Mouse (Mus musculus) bone marrow macrophage, adult 2 months (primary cell): ENCODE data around the gene Hif3a. TPM values are rescaled to one million over a fixed set of nuclear protein-coding genes. Genes with fewer than 3 reads are reported as not detected.

Experiments used
- H3K27ac ChIP-seq: 2 replicates; pipeline ENCODE4 v1.5.1; 2012; ENCODE audit warnings: low read depth, low read length; ENCODE audit not compliant: insufficient read depth
- H3K4me1 ChIP-seq: 2 replicates; pipeline ENCODE4 v1.6.1; 2012; ENCODE audit warnings: low read length; ENCODE audit not compliant: control insufficient read depth, insufficient read depth
- H3K4me3 ChIP-seq: 2 replicates; pipeline ENCODE4 v1.5.1; 2012; ENCODE audit warnings: mild to moderate bottlenecking, low read length, moderate library complexity; ENCODE audit not compliant: insufficient read depth
- CTCF ChIP-seq: IDR thresholded peaks from 2 replicates; pipeline ENCODE4 v1.5.1; 2012; ENCODE audit warnings: low read depth, mild to moderate bottlenecking, low read length, moderate library complexity
- POLR2A ChIP-seq: IDR thresholded peaks from 2 replicates; pipeline ENCODE4 v1.6.1; 2012; ENCODE audit warnings: mild to moderate bottlenecking, low read depth, low read length, borderline replicate concordance
- polyA plus RNA-seq: library from polyadenylated mRNA; stranded (reverse); fragments of >200 nt; gene quantifications from 2 replicates; pipeline ENCODE4 v1.2.4, GENCODE M21; 2012; ENCODE audit not compliant: missing spikeins, insufficient read depth, insufficient read length

Gene Hif3a
- polyA plus RNA-seq, 1 experiment = not detected

DNA sequence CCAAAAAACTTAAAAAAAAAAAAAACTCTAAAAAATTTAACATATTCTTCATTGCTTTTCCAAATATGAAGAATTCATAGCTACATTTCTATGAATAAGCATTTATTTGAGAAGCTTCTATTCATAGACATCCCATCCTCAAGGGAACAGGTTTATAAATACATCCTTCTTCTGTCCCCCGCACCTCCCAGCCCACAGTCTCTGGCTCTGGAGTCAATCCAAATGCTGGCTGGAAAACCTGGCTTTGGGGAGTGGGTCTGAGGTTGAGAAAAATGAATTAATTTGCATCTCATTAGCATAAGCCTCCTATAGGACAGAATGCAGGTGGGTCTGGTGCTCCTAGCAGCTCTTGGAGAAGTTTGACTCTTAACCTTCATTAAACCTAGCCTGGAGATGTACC lies 16.5 kb downstream of the Hif3a start:
- Histone ChIP-seq H3K4me3 (no peak overlapping the region), H3K4me1 (no peaks in the 10 kb centered on the region), H3K27ac (no peak overlapping the region)
- TF ChIP-seq CTCF (no peak), POLR2A (no peak)

DNA sequence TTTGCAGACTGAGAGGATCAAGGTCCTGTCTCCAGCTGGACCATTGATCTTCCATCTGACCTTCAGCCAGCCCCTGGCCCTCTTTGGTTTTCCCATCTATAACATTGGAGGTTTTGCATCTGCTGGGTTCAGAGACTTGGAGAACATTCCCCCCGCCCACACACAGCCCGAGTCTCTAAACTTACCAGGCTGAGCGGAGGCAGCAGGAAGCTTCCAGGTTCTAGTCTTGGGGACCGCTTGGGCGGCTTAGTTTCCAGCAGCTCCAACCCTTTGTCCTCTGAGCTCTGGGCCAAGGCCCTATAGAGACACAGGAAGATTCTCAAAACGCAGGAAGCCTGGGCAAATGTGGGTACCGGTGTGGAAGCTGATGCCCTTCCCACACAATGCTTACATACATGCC lies 22.9 kb downstream of the Hif3a start:
- Histone ChIP-seq H3K27ac (no peak overlapping the region), H3K4me1 (no peaks in the 10 kb centered on the region)
- TF ChIP-seq POLR2A = no peak

DNA sequence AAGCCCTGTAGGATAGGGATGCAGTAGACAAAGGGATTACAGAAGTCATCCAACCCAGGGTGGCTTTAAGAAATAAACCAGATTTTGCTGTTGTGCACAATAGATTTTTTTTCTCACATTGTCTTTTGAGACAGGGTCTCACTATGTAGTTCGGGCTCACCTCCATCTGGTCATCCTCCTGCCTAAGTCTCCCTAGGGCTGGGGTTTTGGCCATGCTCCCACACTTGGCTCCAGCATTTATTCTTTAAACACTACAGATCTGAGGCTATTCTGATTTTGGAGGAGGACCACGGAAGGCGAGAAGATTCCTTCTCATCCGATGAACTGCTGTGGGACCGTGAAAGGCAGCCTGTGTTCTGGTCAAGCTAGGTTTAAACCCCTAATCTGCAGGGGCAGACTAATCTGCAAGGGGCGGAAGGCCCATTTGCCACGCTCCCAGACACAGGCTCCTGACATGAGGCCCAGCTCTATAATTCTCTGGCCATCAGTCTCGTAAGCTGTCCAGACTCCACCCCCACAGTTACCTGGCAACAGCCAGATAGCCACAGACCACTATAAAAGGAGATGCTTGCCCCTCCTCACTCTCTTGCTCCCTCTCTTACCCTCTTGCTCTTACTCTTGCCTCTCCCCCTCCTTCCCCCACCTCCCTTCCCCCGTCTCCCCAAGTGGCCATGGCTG lies 24.1 kb downstream of the Hif3a start:
- Histone ChIP-seq H3K4me3 (no peak overlapping the region), H3K4me1 (no peaks in the 10 kb centered on the region), H3K27ac (no peak overlapping the region)
- no peak for TF ChIP-seq CTCF
- no peak for TF ChIP-seq POLR2A

More for the DNA sequence above, 22.9 kb downstream of the Hif3a start:
- no peak overlapping the region for H3K4me3 ChIP-seq

DNA sequence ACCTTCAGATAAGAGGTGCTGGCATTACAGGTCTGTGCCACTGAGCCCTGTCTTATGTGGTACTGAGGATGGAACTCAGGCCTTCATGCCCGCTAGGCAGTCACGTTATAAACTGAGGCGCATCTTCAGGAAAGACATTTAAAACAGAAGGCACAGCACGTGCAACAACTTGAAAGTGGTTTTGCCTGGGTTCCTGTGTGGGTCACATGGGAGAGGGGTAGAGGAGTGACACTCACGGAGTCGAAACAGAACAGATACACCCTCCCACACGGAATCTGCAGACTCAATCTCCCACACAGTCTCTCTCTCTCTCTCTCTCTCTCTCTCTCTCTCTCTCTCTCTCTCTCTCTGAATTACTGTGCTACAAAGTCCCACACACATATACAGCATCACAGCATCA lies 32.0 kb downstream of the Hif3a start:
- no peak for TF ChIP-seq CTCF
- TF ChIP-seq POLR2A = no peak
- H3K4me3 ChIP-seq = no peak overlapping the region
- no peak overlapping the region for H3K27ac ChIP-seq
- H3K4me1 ChIP-seq = peaks cover 11% of the 10 kb centered on the region

DNA sequence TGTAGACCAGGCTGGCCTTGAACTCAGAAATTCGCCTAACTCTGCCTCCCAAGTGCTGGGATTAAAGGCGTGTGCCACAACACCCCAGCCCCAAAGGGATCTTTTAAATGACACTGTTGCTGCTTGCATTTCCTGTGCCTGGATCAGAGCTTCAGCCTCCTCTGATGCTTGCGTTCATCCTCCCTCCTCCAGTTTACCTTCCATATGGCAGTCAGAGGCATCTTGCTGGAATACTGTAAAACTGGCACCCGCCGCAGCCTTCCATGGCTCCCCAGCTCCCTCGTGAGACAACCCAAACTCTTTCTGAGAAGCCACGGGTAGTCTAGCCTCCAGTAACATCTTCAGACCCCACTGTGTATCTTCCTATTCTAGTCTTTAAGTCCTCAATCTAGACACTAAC lies 33.3 kb downstream of the Hif3a start:
- H3K4me1 ChIP-seq = peaks cover 19% of the 10 kb centered on the region
- H3K27ac ChIP-seq = no peak overlapping the region
- H3K4me3 ChIP-seq = no peak overlapping the region
- TF ChIP-seq CTCF = no peak
- TF ChIP-seq POLR2A = no peak

DNA sequence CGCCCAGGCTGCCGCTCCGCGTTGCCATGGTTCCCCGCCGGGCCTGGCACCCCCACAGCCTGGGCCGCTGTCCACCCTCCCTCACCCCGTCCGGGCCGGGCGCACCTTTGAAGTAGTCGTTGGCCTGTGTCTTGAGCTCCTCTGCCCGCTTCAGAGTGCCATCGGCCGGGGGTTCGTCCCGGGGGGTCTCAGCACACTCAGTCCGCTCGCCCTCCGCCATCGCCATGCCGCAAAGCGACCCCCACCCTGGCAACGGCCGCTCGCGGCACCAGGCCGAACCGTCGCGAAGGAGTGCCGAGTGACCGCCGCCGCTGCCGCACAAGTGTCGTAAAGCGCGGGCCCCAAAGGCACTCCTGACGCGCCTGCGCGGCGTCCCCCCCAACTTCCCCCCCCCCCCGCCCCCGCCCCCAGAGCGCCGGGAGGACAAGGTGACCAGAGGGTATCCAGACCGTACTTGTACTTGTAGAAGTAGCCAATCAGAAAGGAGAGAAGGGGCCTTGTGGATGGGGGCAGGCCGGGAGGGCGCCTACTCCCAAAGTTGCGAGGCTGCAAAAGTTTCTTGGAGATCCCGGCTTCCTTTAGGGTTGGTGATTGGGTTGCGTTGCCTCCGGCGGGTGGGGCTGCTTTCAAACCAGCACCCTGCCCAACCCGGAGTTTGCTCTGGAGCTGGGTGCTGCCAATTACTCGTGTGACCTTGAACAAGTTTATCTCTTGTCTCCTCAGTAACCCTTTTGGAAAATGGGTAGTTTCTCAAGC lies 34.5 kb downstream of the Hif3a start, which contains the start of gene Ppp5c:
Gene Ppp5c (minus strand): TSS at position 337 of the 756 bp plus-strand sequence.
- peaks cover 28% of the 10 kb centered on the region for H3K4me1 ChIP-seq
- peak within 1 kb of the TSS; percentile 44 for H3K27ac ChIP-seq
- TF ChIP-seq CTCF = no peak
- TF ChIP-seq POLR2A = no peak
- H3K4me3 ChIP-seq = peak within 1 kb of the TSS; percentile 81

DNA sequence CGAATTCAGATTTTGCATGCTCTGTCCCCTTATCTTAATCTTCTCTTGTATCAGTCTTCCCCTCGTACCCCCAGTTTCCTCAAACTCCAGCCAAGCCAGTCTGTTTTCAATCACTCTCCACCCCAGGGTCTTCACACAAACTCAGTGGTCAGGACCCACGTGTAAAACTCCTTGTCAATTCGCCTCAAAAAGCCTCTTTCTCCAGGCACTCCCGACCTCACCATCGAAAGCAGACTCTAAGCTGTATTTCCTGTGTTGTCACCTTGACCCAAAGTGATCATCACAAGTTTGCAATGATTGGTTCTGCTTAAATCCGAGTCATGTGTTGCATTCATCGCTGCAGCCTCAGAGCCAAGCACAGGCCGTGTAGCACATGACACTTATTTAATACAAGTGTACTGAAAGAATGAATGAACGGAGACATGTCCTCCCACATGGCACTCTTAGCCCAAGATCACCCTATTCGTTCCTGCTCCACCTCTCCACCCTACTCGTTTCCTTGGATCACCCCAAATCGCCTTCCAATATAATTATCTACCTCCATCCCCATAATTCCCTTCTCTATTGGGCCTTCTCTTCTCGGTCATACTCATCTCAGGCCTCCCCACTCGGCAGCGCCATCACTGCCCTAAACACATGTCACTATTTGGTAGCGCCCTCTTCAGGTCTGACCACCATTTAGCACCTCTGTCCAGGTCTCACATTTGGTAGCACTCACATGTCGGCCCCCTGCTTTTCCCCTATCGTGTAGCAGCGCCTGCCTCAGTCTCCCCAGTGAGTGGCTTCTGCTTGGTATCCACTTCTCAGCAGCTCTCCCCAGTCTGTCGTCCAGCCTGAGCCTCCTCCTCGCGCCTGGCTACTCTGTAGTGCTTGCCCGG lies 35.3 kb downstream of the Hif3a start:
- Histone ChIP-seq H3K27ac (peak overlapping the region; percentile 44), H3K4me1 (peaks cover 34% of the 10 kb centered on the region), H3K4me3 (peak overlapping the region; percentile 81)
- no peak for TF ChIP-seq POLR2A
- TF ChIP-seq CTCF = peak; percentile 91

DNA sequence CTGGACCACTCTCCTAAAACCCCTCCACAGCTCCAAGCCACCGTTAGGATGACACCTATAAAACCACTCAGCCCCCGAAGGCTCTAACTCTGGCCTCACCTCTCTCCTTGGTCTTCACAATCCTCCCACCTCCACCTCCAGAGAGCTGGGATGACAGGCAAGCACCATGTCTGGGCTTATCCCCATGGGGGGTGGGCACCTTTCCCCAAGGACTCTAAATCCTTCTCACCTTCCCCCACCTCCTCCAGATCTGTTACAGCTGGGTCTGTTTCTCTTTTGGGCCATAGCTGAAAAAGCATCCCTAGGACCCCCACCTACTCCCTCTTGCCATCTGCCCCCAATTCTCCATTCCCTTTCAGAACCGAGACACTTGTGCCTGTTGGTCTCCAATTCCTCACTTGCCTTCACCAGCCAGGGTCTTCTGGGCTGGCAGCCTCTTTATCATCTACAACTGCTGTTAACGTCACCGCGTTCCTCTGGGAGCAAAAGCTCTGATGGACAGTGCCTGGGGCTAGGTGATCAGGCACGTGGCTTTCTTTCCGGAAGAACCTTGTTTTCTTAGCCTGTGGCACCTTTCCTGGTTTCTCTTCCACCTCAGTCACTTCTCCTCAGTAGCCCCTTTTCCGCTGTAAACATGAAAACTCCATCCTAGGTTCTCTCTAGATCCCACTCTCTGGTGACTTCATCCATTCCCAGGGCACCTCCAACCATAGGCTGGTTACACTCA lies 36.2 kb downstream of the Hif3a start:
- no peak for TF ChIP-seq CTCF
- no peak for TF ChIP-seq POLR2A
- Histone ChIP-seq H3K27ac (peak overlapping the region; percentile 44), H3K4me3 (peak overlapping the region; percentile 81), H3K4me1 (peaks cover 35% of the 10 kb centered on the region)

DNA sequence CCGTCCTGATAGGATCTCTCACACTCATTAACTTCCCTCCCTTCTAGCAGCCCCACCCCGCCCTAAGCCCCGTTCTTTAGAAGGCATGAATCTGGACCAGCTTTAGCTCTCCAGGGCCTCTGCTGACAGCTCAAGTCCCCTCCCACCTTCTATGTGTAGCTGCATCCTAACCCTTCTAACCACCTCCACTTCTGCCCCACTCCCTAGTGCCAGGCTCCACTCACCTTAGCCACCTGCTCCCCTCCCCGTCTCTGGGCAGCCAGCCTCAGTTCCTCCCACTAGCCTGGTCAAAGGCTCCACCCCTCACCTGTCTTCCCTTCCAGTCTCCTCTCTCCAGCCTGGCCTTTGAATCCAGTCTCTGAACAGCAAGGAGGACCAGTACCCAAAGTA lies 36.7 kb downstream of the Hif3a start:
- H3K4me3 ChIP-seq = peak overlapping the region; percentile 81

More for the DNA sequence above, 36.7 kb downstream of the Hif3a start:
- TF ChIP-seq POLR2A = no peak
- TF ChIP-seq CTCF = no peak
- H3K4me1 ChIP-seq = peaks cover 38% of the 10 kb centered on the region
- H3K27ac ChIP-seq = peak overlapping the region; percentile 93
